Mouse (Mus musculus) midbrain, embryonic 16.5 days (tissue): ENCODE results near the gene Lhpp. TPM values are rescaled to one million over a fixed set of nuclear protein-coding genes. Genes with fewer than 3 reads are reported as not detected.

ENCODE experiments used
- ATAC-seq: fragments of 200-750 bp; cut with Nextera tagmentation; 2 replicates; pipeline ENCODE4 v1.8.0; 2017; ENCODE audit warnings: moderate TSS enrichment
- H3K27ac ChIP-seq: fragments of 300-500 bp; sonication (generic); 2 replicates; pipeline ENCODE4 v1.5.1; 2014; ENCODE audit warnings: mild to moderate bottlenecking, low read length, mixed read lengths
- H3K27me3 ChIP-seq: fragments of 300-500 bp; sonication (generic); 2 replicates; pipeline ENCODE4 v1.6.1; 2014; ENCODE audit warnings: low read depth, low read length, mixed read lengths; ENCODE audit not compliant: control insufficient read depth, insufficient read depth
- H3K36me3 ChIP-seq: fragments of 300-500 bp; sonication (generic); 2 replicates; pipeline ENCODE4 v1.6.1; 2014; ENCODE audit warnings: mild to moderate bottlenecking, low read length, moderate library complexity, mixed read lengths; ENCODE audit not compliant: control insufficient read depth, insufficient read depth
- H3K4me1 ChIP-seq: fragments of 300-500 bp; sonication (generic); 2 replicates; pipeline ENCODE4 v1.6.1; 2014; ENCODE audit warnings: mild to moderate bottlenecking, low read length, mixed read lengths; ENCODE audit not compliant: control insufficient read depth, insufficient read depth
- H3K4me2 ChIP-seq: fragments of 300-500 bp; sonication (generic); 2 replicates; pipeline ENCODE4 v1.6.1; 2014; ENCODE audit warnings: mild to moderate bottlenecking, low read length, mixed read lengths
- H3K4me3 ChIP-seq: fragments of 300-500 bp; sonication (generic); 2 replicates; pipeline ENCODE4 v1.5.1; 2014; ENCODE audit warnings: low read depth, mild to moderate bottlenecking, low read length, moderate library complexity, mixed read lengths
- H3K9ac ChIP-seq: fragments of 300-500 bp; sonication (generic); 2 replicates; pipeline ENCODE4 v1.6.1; 2014; ENCODE audit warnings: low read depth, low read length, mixed read lengths
- H3K9me3 ChIP-seq: fragments of 300-500 bp; sonication (generic); replicated peaks from 2 replicates; pipeline ENCODE4 v1.6.1; 2014; ENCODE audit warnings: mild to moderate bottlenecking, low read length, mixed read lengths; ENCODE audit not compliant: control insufficient read depth, poor library complexity, severe bottlenecking
- WGBS: fragments of 180-500 bp; shearing (Covaris S2); extraction: QIAGEN DNeasy Blood & Tissue Kit; methylation state at CpG from one replicate; pipeline ENCODE4 v1.1.7; 2014; 5-methylcytosine and 5-hydroxymethylcytosine counted together
- polyA plus RNA-seq: library from polyadenylated mRNA; unstranded; fragments of >200 nt; fragmentation: Nextera tagmentation; extraction: Ambion mirVana; gene quantifications from 2 replicates; pipeline ENCODE4 v1.2.1, GENCODE M21; 2015

The Lhpp gene
- polyA plus RNA-seq: 39.3 and 51.3 TPM in 2 replicates

DNA sequence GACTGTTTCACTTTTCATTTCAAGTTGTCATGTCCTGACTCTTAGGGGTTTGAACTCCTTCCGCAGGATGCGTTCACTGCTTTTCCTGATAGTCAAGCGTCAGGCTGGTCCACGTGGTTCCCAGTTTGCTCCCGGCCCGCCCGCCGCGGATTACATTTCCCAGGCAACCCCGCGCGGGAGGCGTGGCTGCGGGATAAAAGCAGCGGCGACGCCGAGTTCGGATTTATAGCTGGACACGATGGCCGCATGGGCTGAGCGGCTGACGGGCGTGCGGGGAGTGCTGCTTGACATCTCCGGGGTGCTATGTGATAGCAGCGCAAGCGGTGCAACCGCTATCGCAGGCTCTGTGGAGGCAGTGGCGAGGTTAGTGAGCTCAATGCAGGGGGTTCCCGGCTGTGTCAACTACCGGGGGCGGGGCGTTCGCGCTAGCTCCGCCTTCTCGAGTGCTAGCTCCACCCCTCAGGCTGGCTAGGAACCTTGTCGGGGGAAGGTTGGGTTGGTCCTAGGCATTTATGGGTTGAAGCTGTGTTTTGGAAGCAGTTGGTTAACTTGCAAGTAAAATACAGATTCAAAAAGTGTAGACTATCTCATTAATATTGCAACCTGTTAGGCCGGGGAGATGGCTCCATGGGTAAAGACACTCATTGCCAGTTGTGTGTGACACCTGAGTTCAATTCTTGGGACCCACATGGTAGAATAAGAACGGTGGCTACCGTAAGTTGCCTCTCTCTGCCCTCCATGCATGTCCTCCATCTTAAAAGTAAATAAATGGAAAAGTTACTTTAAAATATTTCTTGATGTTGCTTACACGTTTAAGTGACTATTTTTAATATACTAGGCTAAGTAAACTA, at the start of gene Lhpp:
Lhpp (plus strand) TSS at position 171 of the 851 bp plus-strand sequence.
- H3K27me3 ChIP-seq: no peaks in the 10 kb centered on the region; the same call in 1 of the 2 replicates
- peak within 1 kb of the TSS; percentile 65 for H3K9ac ChIP-seq
- H3K4me1 ChIP-seq: peaks cover 3% of the 10 kb centered on the region; the same call in 1 of the 2 replicates
- no peaks in the 10 kb centered on the region for H3K36me3 ChIP-seq
- 7% methylated on average over 44 of the region's 44 CpGs for WGBS
- peak within 1 kb of the TSS; percentile 40; the same call in 1 of the 2 replicates for H3K27ac ChIP-seq
- peak within 1 kb of the TSS; percentile 56 for H3K4me3 ChIP-seq
- peak; percentile 90 for ATAC-seq
- H3K4me2 ChIP-seq: peak within 1 kb of the TSS; percentile 58
- no peaks in the 10 kb centered on the region for H3K9me3 ChIP-seq

DNA sequence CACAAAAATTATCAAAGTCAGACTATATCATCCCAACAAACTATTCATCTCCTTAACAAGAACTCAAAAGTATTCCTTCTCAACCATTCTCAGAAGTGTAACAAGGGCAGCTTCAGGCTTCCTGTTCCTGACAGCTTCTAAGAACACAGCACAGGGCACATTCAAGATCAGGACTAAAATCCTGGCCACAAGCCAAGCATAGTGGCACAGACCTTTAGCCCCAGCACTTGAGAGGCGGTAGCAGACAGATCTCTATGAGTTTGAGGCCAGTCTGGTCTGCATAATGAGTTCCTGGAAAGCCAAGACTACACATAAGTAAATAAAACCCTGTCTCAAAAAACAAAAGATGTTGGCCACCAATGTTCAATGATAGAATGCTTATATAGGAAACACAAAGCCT, 44.6 kb upstream of the Lhpp start:
- H3K36me3 ChIP-seq: peaks cover 13% of the 10 kb centered on the region
- H3K27ac ChIP-seq: no peak overlapping the region
- no peaks in the 10 kb centered on the region for H3K27me3 ChIP-seq
- H3K4me1 ChIP-seq: no peaks in the 10 kb centered on the region
- ATAC-seq: no peak
- H3K4me2 ChIP-seq: no peak overlapping the region
- no peak overlapping the region for H3K9ac ChIP-seq
- WGBS: 41% methylated on average over 1 of the region's 1 CpGs
- H3K4me3 ChIP-seq: no peak overlapping the region
- H3K9me3 ChIP-seq: no peaks in the 10 kb centered on the region

DNA sequence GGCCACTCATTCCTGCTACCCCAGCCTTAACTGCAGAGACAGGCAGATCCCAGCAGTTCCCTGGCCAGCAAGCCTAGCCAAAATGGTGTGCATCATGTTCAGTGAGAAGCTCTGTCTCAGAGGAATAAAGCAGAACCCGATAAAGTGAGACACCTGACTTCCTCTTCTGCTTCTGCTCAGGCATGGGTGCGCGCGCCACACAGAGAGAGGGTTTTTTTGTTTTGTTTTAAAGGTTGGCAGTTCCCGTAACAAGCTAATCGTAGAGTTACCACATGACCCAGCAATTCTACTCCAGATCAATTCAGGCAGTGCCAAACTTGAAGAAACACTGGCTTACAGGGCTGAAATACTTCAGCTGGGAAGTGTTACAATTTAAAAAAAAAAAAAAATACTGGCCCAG, 41.6 kb upstream of the Lhpp start:
- Histone ChIP-seq H3K27ac (no peak overlapping the region), H3K4me2 (no peak overlapping the region), H3K4me3 (no peak overlapping the region), H3K27me3 (no peaks in the 10 kb centered on the region), H3K4me1 (0 out of 2 replicates have a peak, but pooled peaks cover 2% of the 10 kb centered on the region), H3K9me3 (no peaks in the 10 kb centered on the region), H3K36me3 (peaks cover 8% of the 10 kb centered on the region), H3K9ac (no peak overlapping the region)
- WGBS: 85% methylated on average over 6 of the region's 6 CpGs
- no peak for ATAC-seq

DNA sequence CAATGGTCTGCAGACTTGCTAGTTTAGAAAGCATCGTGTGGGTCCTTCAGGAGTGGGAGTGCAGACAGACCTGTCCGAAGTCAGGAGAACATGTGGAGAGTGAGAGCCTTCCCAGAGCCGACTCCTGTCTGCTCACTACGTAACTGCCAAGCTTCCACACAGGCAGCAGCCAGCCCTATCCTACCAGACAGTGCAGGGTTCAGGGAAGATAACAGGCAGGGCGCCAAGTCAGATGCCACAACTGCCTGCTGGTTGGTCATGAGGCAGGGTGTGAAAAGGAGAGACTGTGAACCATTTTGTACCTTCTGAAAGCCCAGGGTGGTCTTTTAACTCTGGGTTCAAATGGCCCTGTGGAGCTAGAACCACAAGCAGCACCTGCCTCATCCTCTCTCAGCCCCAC, 40.4 kb upstream of the Lhpp start:
- Histone ChIP-seq H3K4me2 (no peak overlapping the region), H3K4me1 (0 out of 2 replicates have a peak, but pooled peaks cover 2% of the 10 kb centered on the region), H3K36me3 (0 out of 2 replicates have a peak, but pooled peaks cover 3% of the 10 kb centered on the region), H3K4me3 (no peak overlapping the region), H3K27me3 (no peaks in the 10 kb centered on the region), H3K9me3 (no peaks in the 10 kb centered on the region), H3K27ac (no peak overlapping the region), H3K9ac (no peak overlapping the region)
- 85% methylated on average over 5 of the region's 5 CpGs for WGBS
- ATAC-seq: no peak

DNA sequence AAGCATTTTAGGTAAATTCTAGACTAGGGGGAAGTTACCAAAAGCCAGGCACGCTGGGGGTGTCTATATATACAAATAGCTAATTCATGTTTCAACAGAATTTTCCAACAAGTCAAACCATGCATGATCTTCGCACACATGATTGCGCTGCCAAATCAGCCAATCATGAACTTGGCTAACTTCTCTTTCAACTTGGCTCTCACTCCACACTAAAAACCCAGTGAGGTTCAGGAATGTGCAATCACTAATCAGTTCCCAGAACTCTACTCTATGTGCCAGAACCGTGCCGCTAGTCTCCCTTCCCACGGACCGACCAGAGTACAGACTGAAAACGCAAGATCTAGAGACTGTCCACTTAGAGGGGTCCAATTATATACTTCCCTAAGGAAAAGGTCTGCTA, 39.0 kb upstream of the Lhpp start:
- 84% methylated on average over 8 of the region's 8 CpGs for WGBS
- H3K27ac ChIP-seq: no peak overlapping the region
- no peaks in the 10 kb centered on the region for H3K27me3 ChIP-seq
- peaks cover 4% of the 10 kb centered on the region; the same call in 1 of the 2 replicates for H3K4me1 ChIP-seq
- ATAC-seq: no peak
- H3K4me2 ChIP-seq: no peak overlapping the region
- no peak overlapping the region for H3K4me3 ChIP-seq
- H3K9ac ChIP-seq: no peak overlapping the region
- no peaks in the 10 kb centered on the region for H3K9me3 ChIP-seq
- no peaks in the 10 kb centered on the region for H3K36me3 ChIP-seq

DNA sequence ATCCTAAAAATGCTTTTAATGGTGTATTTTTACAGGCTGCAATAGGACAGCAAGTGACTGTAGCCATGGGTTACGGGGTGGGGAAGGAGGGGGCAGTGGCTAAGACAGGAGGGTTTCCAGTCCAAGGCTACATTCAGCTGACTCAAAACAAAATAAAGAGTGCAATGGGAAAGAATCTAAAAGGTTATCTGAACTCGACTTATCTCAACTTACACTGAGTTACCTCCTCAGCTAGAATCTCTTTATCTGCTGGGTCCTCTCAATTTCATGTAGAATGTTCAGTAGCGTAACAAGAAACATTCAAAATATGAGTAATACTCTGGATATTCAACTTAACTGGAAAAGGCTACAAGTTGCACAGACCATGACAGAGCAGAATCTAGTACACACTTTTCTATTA, 37.7 kb upstream of the Lhpp start:
- peaks cover 2% of the 10 kb centered on the region; the same call in 1 of the 2 replicates for H3K27me3 ChIP-seq
- no peak for ATAC-seq
- no peak overlapping the region for H3K4me3 ChIP-seq
- no peaks in the 10 kb centered on the region for H3K9me3 ChIP-seq
- no peak overlapping the region for H3K4me2 ChIP-seq
- H3K36me3 ChIP-seq: no peaks in the 10 kb centered on the region
- H3K9ac ChIP-seq: no peak overlapping the region
- H3K4me1 ChIP-seq: peaks cover 6% of the 10 kb centered on the region; the same call in 1 of the 2 replicates
- H3K27ac ChIP-seq: 0 out of 2 replicates have a peak overlapping the region, but pooled peaks have one; percentile 33
- 86% methylated on average over 3 of the region's 3 CpGs for WGBS

DNA sequence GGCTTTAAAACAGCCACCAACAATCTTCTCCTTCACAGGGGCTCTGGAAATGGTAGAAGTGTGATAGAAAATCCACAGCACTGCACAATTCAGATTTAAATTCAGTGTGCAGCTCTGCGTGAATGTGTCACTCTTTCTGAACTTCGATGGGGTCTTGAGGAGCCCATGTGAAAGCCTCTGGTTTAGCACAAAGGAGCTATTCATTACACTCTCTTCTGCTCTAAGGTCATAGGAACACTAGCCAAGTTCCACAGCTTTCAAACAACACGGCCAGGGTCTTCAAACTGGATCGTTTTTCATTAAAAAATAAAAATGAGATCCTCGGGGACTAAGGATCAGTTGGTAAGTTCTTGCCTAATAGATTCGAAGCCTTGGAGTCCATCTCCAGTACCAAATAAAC, 37.2 kb upstream of the Lhpp start:
- Histone ChIP-seq H3K4me1 (peaks cover 6% of the 10 kb centered on the region; the same call in 1 of the 2 replicates), H3K4me3 (no peak overlapping the region), H3K27me3 (peaks cover 2% of the 10 kb centered on the region; the same call in 1 of the 2 replicates), H3K4me2 (no peak overlapping the region), H3K9me3 (no peaks in the 10 kb centered on the region), H3K36me3 (no peaks in the 10 kb centered on the region), H3K27ac (0 out of 2 replicates have a peak overlapping the region, but pooled peaks have one; percentile 33), H3K9ac (no peak overlapping the region)
- ATAC-seq: no peak
- 37% methylated on average over 6 of the region's 6 CpGs for WGBS

DNA sequence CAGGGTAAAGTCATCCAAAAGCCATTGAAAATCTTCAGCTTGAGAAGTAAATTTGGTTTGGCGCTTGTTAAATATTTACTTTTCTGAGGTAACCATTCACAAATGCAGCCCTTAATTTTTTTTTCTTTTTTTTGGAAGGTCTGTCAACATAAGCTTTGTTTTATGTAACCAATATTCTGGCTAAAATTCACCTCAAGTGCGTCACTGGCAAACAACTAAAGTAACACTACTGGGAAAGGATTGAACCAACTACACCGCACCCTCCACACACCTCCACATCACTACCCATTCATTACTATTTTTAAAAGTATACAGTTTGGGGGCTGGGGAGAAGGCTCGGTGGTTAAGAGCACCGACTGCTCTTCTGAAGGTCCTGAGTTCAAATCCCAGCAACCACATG, 35.8 kb upstream of the Lhpp start:
- Histone ChIP-seq H3K4me2 (no peak overlapping the region), H3K27ac (no peak overlapping the region), H3K4me3 (no peak overlapping the region), H3K27me3 (peaks cover 2% of the 10 kb centered on the region; the same call in 1 of the 2 replicates), H3K4me1 (peaks cover 6% of the 10 kb centered on the region; the same call in 1 of the 2 replicates), H3K36me3 (no peaks in the 10 kb centered on the region), H3K9me3 (no peaks in the 10 kb centered on the region), H3K9ac (no peak overlapping the region)
- ATAC-seq: no peak
- WGBS: 97% methylated on average over 5 of the region's 5 CpGs

DNA sequence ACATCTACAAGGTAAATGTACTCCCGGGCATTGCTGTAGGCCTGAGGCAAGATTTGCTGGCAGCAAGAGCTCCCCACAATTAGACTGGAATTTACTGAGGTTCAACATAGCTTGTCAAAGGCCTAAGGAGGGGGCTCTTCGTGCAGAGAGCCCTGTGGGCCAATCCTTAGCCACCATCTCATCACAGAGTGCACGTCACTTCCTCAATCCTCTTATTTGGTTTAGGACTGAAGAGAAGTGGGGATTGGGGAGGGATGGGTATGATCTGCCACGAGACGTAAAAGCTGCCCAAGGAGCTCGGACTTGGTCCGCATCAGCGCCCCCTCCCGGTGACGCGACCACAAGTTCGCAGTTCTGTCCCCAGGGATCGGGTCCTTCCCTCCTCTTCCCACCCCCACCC, 34.8 kb upstream of the Lhpp start:
- peaks cover 2% of the 10 kb centered on the region; the same call in 1 of the 2 replicates for H3K27me3 ChIP-seq
- under 1% methylated on average over 13 of the region's 13 CpGs for WGBS
- ATAC-seq: peak; percentile 96
- H3K4me2 ChIP-seq: peak overlapping the region; percentile 81
- peak overlapping the region; percentile 74 for H3K9ac ChIP-seq
- no peaks in the 10 kb centered on the region for H3K9me3 ChIP-seq
- H3K4me1 ChIP-seq: peaks cover 6% of the 10 kb centered on the region; the same call in 1 of the 2 replicates
- H3K4me3 ChIP-seq: peak overlapping the region; percentile 78
- no peaks in the 10 kb centered on the region for H3K36me3 ChIP-seq
- H3K27ac ChIP-seq: peak overlapping the region; percentile 86
